Mouse (Mus musculus) left cerebral cortex, adult 9 months (tissue): ENCODE measurements around the gene Blm.

Experiments
- DNase-seq, 2 experiments: peaks; one replicate each; pipeline ENCODE4 v3.0.0; 2022; ENCODE audit warnings: low spot score in 2 of 2

Gene Blm

GRCm38 (mm10) chr7:80439789-80440488 lies 95.0 kb downstream of the Blm start:
- no peak for DNase-seq

GRCm38 (mm10) chr7:80439032-80439760 lies 95.7 kb downstream of the Blm start:
- DNase-seq = no peak

GRCm38 (mm10) chr7:80436571-80436970 lies 98.3 kb downstream of the Blm start:
- DNase-seq = no peak

DNA sequence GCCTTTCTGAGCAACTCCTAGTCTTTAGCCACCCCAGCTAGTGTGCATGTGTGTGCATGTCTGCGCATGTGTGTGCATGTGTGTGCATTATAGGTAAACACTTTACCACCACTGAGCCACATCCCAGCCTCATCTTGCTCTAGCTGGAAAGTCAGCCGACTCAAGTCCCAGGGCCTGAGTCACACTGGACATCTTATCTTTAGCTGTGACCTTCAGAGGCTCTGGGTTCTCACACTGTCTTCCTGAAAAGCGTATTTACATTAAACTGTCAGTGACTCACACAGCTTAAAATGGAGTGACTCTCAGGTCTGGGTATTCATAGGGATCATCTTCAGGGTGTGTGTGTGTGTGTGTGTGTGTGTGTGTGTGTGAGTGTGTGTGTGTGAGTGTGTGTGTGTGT lies 99.3 kb downstream of the Blm start:
- no peak for DNase-seq

- no peak for DNase-seq
These were observed 105.3 kb downstream of the Blm start for GRCm38 (mm10) chr7:80429661-80430060.

- DNase-seq = no peak
These were observed 107.2 kb downstream of the Blm start for GRCm38 (mm10) chr7:80427730-80428129.

GRCm38 (mm10) chr7:80426363-80426762 lies 108.6 kb downstream of the Blm start:
- peak in 1 of 2 experiments; percentile 27 for DNase-seq

DNA sequence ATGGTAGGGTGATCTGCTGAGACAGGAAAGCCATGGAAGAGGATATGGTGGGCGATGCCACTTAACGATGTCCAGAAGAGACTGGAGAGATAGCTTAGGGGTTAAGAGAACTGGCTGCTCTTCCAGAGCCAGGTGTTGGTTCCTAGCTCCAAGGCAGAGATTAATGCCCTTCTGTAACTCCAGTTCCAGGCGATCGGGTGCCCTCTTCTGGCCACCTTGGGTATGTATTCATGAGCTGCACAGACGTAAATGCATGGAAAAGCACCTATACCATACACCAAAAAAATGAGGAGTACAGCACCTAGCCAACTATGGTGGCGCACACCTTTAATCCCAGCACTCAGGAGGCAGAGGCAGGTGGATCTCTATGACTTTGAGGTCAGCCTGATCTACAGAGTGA lies 110.2 kb downstream of the Blm start:
- no peak for DNase-seq

GRCm38 (mm10) chr7:80422759-80423480 lies 112.0 kb downstream of the Blm start:
- no peak for DNase-seq

- no peak for DNase-seq
These were observed 113.3 kb downstream of the Blm start for GRCm38 (mm10) chr7:80421576-80421975.

DNA sequence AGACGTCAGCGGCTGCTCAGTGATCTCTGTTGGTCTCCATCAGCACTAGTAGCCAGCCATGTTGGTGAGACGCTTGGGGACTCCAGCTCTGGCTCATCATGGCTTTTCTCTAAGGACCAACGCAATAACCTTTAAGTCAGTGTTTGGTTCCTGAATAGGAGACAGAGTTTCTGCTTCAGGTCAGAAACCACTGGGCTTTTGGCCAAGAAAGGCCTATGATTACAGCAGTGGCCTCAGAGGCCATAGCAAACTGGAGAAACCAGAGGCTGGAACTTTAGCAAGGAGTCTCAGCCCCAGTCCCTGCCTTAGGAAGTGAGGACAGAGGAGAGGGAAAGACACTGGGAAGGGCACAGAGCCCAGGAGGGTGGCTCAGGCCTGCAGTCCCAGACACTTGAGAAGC lies 114.3 kb downstream of the Blm start:
- DNase-seq = no peak

GRCm38 (mm10) chr7:80419278-80419677 lies 115.6 kb downstream of the Blm start:
- no peak for DNase-seq

DNA sequence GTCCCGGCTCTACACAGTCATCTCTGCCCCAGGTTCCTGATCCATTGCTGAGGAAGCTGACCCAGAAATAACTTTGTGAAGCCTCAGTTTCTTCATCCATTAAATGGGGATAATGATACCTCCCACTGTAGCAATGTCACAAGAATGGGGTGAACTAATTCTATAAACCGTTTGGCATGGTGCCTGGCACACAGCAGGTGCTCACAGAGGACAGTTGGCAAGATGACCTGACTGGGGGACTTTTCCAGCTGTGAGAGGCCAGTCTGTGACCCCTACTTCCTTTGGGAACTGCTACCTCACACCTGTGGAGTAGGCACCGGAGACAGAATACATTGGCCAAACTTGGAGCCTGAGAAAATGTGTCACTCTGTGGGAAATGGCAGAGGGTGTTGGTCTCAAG lies 116.9 kb downstream of the Blm start:
- DNase-seq = no peak

DNA sequence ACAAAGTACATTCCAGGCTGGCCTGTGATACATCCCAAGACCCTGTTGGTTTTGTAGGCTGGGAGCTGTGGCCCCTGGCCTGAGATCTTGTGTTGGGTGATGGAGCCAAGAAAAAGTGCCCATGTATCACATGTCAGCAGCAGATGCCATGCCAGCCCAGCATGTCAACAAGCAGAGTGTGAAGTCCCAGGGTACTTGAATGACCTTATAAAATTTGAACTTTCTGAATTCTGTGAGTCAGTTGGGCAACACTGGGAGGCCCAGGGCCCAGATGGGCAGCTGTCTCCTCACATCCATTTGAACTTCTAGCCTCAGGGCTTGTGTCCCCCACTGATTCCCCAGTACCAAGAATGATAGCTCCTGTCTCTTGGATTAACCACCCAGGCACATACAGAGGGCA lies 117.3 kb downstream of the Blm start:
- no peak for DNase-seq

DNA sequence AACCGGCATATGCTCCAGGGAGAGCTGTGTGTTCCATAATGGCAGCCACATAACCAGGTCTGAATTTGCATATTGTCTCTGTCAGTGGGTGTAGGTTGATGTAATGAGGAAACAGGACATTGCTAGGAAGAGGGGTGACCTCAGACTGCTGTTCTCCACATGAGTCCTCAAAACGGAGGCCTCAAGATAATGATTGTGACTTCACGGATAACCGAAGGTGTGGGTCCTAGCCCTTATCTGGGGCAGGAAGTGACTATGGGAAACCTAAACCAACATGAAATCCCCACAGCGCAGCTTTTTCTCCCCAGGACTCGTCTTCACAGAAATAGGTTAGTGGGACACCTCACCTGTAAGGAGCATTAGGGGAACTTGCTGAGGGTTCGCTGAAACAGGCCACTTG lies 118.0 kb downstream of the Blm start:
- no peak for DNase-seq

- no peak for DNase-seq
These were observed 120.5 kb downstream of the Blm start for GRCm38 (mm10) chr7:80414303-80414855.

GRCm38 (mm10) chr7:80413512-80414302 lies 121.2 kb downstream of the Blm start:
- DNase-seq = no peak

DNA sequence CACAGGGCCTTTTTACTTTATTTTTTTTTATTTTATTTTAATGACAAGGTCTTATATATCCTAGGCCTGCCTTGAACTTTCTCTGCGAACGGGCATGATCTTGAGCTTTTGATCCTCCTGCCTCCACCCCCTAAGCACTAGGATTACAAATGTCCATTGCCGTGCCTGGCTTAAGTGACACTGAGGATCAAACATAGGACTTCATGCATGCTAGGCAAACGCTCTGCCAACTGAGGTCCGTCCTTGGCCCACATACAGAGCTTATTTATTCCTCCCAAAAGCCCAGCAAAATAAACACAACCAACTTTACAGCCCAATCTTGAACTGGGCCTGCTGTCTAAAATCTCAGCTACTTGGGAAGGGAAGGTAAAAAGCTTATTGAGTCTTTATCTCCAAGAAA lies 122.1 kb downstream of the Blm start:
- no peak for DNase-seq

GRCm38 (mm10) chr7:80412279-80412678 lies 122.6 kb downstream of the Blm start:
- DNase-seq = peak; percentile 72 to 86

DNA sequence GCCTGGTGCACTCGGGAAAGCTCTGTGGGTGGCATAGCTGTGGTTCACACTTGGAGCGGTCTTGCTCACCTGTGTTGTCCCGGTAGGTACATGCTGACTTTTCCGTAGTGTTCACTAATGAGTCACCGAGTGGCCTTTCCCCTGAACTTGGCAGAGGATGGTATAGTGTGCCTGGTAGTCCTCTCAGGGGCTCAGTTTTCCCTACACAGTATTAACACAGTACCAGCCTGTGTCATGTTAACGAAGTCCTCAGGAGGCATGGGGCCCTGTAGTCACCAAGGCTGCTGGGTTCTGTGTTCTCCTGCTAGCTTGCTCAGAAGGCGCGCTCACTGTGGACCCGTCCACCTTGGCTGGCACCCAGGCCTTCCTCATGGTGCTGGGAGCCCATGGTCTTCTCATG lies 124.5 kb downstream of the Blm start:
- no peak for DNase-seq

DNA sequence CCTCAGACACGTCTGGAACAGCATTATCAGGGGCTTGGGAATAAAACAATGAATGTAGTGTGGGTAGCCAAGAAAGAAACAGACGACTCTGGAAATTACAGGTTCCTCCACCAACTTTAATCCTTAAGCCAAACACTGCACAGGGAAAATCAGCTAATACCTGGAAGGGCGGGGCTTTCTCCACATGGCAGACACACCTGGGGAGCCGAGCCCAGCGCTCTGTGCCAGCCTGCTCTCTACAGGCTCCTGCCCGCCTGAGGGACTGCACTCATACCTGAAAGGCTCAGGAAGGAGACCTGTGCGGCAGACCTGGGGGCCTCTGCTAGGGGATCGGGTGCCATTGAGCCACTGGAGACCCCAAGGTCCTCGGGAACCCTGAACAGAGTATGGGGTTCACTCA lies 127.2 kb downstream of the Blm start:
- no peak for DNase-seq

DNA sequence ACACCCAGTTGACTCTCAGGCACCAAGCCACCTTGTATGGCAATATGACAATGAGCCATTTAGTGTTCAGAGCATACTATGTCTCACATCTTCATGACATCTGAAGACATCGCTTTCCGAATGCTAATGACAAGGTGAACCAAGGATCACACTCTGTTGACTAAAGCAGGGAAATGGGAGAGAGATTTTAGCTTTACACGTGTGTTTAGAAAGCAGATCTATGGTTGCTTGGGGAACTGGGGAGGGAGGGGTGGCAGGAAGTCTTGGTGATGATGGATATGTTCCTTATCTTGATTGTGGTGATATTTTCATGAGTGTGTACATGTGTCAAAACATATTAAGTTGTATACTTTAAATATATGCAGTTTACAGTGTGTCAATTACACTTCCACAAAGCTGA lies 128.7 kb downstream of the Blm start:
- DNase-seq = no peak
